Mouse (Mus musculus) lung, adult 18-20 months (tissue): ENCODE data around the gene Slc26a9.

Experiments
- DNase-seq, 2 experiments: peaks; one replicate each; pipeline ENCODE4 v3.0.0; 2022; ENCODE audit warnings: mixed read lengths in 2 of 2

Slc26a9 gene

GRCm38 (mm10) chr1:131737269-131737668 is 6.6 kb upstream of the Slc26a9 start:
- peak; percentile 58 to 63 for DNase-seq

- no peak for DNase-seq
These were observed 5.1 kb upstream of the Slc26a9 start for GRCm38 (mm10) chr1:131738760-131739159.

GRCm38 (mm10) chr1:131739481-131740160 is 4.2 kb upstream of the Slc26a9 start:
- DNase-seq, result no peak

- DNase-seq, result no peak
These were observed 1.6 kb downstream of the Slc26a9 start for GRCm38 (mm10) chr1:131745391-131745790.

GRCm38 (mm10) chr1:131747761-131748160 is 3.9 kb downstream of the Slc26a9 start:
- DNase-seq, result no peak

GRCm38 (mm10) chr1:131748636-131749035 is 4.8 kb downstream of the Slc26a9 start:
- no peak for DNase-seq

DNA sequence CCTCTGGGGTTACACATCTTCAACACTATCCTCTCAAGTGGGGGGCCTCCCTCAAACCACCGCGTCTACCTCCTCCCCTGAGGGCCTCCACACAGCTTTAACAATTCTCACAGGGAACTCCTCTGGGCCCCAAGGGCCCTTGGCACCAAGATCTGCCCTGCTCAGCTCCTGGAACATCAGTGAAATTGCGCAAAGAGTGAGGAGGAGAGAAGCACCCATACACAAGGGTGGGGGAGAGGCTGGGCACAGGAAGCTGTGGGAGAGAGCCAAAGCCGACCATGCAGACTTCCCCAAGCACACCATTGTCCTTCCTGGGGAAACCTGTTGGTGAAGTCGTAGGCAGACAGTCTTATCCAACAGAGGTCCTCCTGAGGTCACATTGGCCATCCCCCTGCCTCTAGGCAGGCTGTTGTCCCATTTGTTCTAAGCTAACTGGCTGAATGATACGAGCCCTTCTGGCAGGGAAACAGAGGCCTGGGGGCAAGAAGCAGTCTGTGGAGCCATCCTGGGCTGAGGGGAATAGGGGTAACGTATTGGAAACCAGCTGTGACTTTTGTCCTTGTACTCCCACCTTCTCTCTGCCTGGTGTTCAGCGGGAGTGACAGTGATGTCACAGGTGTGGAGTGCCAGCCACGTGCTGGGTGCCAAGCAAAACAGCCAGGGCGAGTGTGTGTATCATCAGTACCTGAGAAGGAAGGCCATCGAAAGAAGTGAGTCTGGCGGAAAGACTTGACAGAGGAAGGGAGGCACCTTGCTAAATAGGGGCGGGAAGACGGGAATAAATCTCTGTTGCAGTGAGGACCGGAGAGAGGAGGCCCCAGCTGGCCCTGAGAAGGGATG is 6.1 kb downstream of the Slc26a9 start:
- peak; percentile 69 to 81 for DNase-seq

GRCm38 (mm10) chr1:131751181-131751890 is 7.5 kb downstream of the Slc26a9 start:
- DNase-seq, result peak; percentile 69 to 76

- DNase-seq, result peak; percentile 41 to 57
These were observed 8.1 kb downstream of the Slc26a9 start for GRCm38 (mm10) chr1:131751891-131752311.

DNA sequence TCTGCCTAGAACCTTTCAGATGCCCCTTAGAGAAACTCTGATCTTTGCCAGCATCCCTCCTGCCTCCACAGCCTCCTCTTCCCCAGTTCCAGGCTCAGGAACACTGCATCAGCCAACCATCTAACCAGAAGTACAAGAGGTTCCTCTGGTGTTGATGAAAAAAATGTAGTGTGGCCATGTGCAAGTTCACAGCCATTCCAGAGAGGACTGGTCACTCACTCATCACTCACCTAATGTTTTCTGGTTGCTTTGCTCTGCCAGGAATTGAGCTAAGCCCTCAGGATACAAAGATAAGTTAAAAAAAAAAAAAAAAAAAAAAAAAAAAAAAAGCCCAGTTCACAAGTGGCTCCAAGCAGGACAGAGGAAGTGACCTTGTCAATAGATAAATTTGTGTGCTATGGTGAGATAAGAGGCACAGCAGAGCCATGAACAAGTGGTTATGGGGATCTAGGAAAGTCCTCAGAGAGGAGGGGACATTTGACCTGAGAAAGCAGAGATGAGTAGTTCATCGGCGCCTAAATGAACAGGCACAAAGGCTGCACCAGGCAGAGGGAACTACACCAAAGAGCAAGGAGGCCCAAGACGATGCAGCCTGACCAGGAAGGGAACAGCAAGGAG is 10.5 kb downstream of the Slc26a9 start:
- no peak for DNase-seq

DNA sequence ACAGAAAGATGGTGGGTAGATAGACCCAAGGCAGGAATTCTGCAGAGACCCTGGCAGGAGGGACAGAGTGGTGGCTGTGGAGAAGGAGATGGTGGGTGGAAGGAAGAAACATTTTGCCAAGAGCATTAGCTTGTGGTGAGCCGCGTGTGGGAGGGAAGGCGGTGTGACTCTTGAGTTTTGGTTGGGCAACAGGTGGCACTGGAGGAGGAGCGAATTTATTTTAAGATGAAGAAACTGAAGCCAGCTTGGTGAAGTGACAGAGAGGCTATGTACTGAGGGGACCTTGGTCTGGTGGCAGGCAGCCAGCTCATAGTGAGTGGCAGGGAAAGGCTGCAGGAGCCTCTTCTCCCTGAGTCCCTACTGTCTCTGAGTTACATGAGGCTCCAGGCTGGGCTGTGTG is 11.1 kb downstream of the Slc26a9 start:
- peak; percentile 65 to 74 for DNase-seq

DNA sequence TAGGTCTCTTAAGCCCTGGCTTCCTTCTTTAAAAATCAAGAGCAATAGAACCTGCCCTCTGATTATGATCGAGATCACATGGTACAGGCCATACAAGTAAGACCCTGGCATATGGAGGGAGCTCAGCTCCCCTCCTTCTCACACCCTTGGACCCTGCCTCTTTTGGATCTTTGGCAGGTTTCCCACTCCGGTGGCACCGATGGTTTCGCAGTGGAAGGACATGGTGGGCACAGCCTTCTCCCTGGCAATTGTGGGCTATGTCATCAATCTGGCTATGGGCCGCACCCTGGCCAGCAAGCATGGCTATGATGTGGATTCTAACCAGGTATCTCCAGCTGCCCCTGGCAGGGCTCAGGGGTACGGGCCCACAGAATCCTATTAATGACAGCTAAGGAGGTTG is 13.4 kb downstream of the Slc26a9 start:
- DNase-seq, result no peak

GRCm38 (mm10) chr1:131758796-131759195 is 15.0 kb downstream of the Slc26a9 start:
- DNase-seq, result no peak

GRCm38 (mm10) chr1:131759667-131760427 is 16.0 kb downstream of the Slc26a9 start:
- peak; percentile 37 to 65 for DNase-seq

- no peak for DNase-seq
These were observed 16.6 kb downstream of the Slc26a9 start for GRCm38 (mm10) chr1:131760428-131760820.

GRCm38 (mm10) chr1:131761079-131761831 is 17.4 kb downstream of the Slc26a9 start:
- peak; percentile 76 to 84 for DNase-seq

DNA sequence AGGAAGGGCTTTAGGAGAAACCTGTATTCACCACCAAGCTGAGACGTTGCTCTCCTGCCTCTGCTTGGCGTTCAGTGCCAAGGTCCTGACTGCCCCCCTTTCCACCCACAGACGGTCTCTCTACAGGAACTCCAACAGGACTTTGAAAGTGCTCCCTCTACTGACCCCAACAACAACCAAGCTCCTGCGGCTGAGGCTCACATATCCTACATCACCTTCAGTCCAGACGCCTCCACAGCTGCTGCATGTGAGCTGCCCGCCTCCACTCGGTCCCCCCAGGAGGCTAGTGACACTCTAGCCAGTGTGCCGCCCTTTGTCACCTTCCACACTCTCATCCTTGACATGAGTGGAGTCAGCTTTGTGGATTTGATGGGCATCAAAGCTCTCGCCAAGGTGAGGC is 19.9 kb downstream of the Slc26a9 start:
- DNase-seq, result no peak

DNA sequence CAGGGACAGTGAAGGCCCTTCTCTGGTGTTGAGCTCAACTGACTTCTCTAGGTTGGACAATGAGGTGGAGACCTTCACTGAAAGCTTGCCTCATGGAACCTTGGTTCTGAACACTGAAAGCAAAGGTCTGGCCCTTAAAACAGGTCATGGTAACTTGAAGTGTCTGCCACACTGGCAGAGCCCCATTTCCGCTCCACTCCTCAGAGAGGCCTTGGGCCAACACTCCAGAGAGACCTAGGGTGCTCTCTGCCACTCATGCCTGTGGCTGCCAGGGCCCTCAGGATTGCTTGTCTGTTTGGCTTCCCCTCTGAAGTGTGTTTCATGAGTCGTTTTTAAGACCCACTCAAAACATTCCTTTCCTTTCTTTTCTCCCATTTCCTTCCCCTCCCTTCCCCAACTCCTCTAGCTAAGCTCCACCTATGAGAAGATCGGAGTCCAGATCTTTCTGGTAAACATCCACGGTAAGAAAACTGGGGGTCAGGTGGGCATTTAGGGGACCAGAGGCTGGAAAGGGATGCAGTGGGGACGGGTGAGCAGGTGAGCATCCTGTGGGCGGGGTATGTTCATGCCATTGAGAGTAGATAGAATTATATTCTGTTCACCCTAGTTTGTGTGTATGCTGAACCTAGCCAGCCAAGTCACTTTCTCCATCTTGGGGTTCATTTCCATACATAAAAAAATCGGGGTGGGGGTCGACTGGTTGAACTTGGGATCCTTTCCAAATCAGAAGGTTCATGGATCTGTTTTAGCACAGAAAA is 20.9 kb downstream of the Slc26a9 start:
- DNase-seq, result peak; percentile 88 to 91

GRCm38 (mm10) chr1:131765357-131766001 is 21.7 kb downstream of the Slc26a9 start:
- DNase-seq, result peak; percentile 76 to 78

DNA sequence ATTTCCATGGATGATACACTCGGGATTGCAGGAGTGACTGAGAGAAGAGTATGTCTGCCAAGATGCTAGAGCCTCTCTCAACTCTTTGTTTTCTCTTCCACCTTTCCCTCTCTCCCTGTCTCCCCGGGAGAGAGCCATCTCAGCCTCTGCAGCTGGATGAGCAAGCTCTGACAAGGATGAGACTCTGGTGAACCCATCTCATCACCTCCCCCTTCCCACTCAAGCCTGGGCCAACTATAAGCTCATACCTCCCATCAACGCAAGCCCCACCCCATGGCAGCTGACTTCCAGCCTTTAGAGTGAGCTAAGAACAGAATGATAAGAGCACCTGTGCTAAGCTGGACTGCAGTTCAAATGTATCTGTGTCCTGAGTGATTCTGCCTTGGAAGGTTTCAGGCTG is 25.5 kb downstream of the Slc26a9 start:
- no peak for DNase-seq
